Mouse (Mus musculus) limb, embryonic 10.5 days (tissue): ENCODE results near the gene Syt3. TPM values are rescaled to one million over a fixed set of nuclear protein-coding genes. Genes with fewer than 3 reads are reported as not detected.

Experiments used
- DNase-seq: peaks from one replicate; pipeline ENCODE4 v3.0.0-alpha.2; 2017; ENCODE audit warnings: low spot score
- H3K27ac ChIP-seq: fragments of 300-500 bp; sonication (generic); 2 replicates; pipeline ENCODE4 v1.5.1; 2016; ENCODE audit warnings: mild to moderate bottlenecking
- H3K27me3 ChIP-seq: fragments of 300-500 bp; sonication (generic); 2 replicates; pipeline ENCODE4 v1.6.1; 2016; ENCODE audit warnings: low read depth, mild to moderate bottlenecking; ENCODE audit not compliant: poor library complexity, severe bottlenecking
- H3K36me3 ChIP-seq: fragments of 300-500 bp; sonication (generic); 2 replicates; pipeline ENCODE4 v1.6.1; 2016; ENCODE audit warnings: mild to moderate bottlenecking, moderate library complexity
- H3K4me1 ChIP-seq: fragments of 300-500 bp; sonication (generic); 2 replicates; pipeline ENCODE4 v1.6.1; 2016
- H3K4me3 ChIP-seq: fragments of 300-500 bp; sonication (generic); 2 replicates; pipeline ENCODE4 v1.5.1; 2016; ENCODE audit warnings: mild to moderate bottlenecking, moderate library complexity
- H3K9me3 ChIP-seq: fragments of 300-500 bp; sonication (generic); replicated peaks from 2 replicates; pipeline ENCODE4 v1.6.1; 2016; ENCODE audit warnings: mild to moderate bottlenecking
- WGBS: fragments of 180-500 bp; shearing (Covaris S2); methylation state at CpG from one replicate; pipeline ENCODE4 v1.1.7; 2016; 5-methylcytosine and 5-hydroxymethylcytosine counted together
- polyA plus RNA-seq: library from polyadenylated mRNA; unstranded; fragments of >200 nt; fragmentation: Nextera tagmentation; extraction: Ambion mirVana; gene quantifications from 2 replicates; pipeline ENCODE4 v1.2.1, GENCODE M21; 2016

Gene Syt3
- polyA plus RNA-seq, 1 experiment from 2014 or later, result 1.9 TPM

GRCm38 (mm10) chr7:44360792-44361301 lies 23.1 kb upstream of the Syt3 start:
- WGBS, result 8% methylated on average over 21 of the region's 21 CpGs
- Histone ChIP-seq H3K4me3 (peak overlapping the region; percentile 59), H3K4me1 (peaks cover 44% of the 10 kb centered on the region), H3K9me3 (no peaks in the 10 kb centered on the region), H3K27me3 (peaks cover 93% of the 10 kb centered on the region), H3K27ac (no peak overlapping the region), H3K36me3 (no peaks in the 10 kb centered on the region)
- no peak for DNase-seq

- Histone ChIP-seq H3K4me3 (no peak overlapping the region), H3K27ac (no peak overlapping the region), H3K9me3 (no peaks in the 10 kb centered on the region), H3K27me3 (no peaks in the 10 kb centered on the region), H3K4me1 (peaks cover 15% of the 10 kb centered on the region), H3K36me3 (no peaks in the 10 kb centered on the region)
- 92% methylated on average over 8 of the region's 8 CpGs for WGBS
- no peak for DNase-seq
Observed at GRCm38 (mm10) chr7:44372678-44373077, 11.2 kb upstream of the Syt3 start.

GRCm38 (mm10) chr7:44373460-44373859 lies 10.4 kb upstream of the Syt3 start:
- Histone ChIP-seq H3K4me3 (peak overlapping the region; percentile 73), H3K27me3 (0 out of 2 replicates have a peak, but pooled peaks cover 3% of the 10 kb centered on the region), H3K27ac (peak overlapping the region; percentile 86), H3K9me3 (no peaks in the 10 kb centered on the region), H3K36me3 (no peaks in the 10 kb centered on the region), H3K4me1 (peaks cover 15% of the 10 kb centered on the region)
- DNase-seq, result no peak
- 13% methylated on average over 7 of the region's 7 CpGs for WGBS

- peak overlapping the region; percentile 73 for H3K4me3 ChIP-seq
- H3K4me1 ChIP-seq, result peaks cover 15% of the 10 kb centered on the region
- H3K36me3 ChIP-seq, result no peaks in the 10 kb centered on the region
- H3K9me3 ChIP-seq, result no peaks in the 10 kb centered on the region
- peak; percentile 79 for DNase-seq
- 0 out of 2 replicates have a peak, but pooled peaks cover 4% of the 10 kb centered on the region for H3K27me3 ChIP-seq
- peak overlapping the region; percentile 86 for H3K27ac ChIP-seq
- 1% methylated on average over 19 of the region's 19 CpGs for WGBS
Observed at GRCm38 (mm10) chr7:44373889-44374652, 9.8 kb upstream of the Syt3 start.

GRCm38 (mm10) chr7:44374756-44375155 lies 9.1 kb upstream of the Syt3 start:
- peaks cover 15% of the 10 kb centered on the region for H3K4me1 ChIP-seq
- peak overlapping the region; percentile 73 for H3K4me3 ChIP-seq
- H3K9me3 ChIP-seq, result no peaks in the 10 kb centered on the region
- H3K36me3 ChIP-seq, result no peaks in the 10 kb centered on the region
- peak overlapping the region; percentile 86 for H3K27ac ChIP-seq
- 0 out of 2 replicates have a peak, but pooled peaks cover 4% of the 10 kb centered on the region for H3K27me3 ChIP-seq
- peak; percentile 54 for DNase-seq
- WGBS, result 1% methylated on average over 5 of the region's 5 CpGs

GRCm38 (mm10) chr7:44375207-44375606 lies 8.7 kb upstream of the Syt3 start:
- 7% methylated on average over 10 of the region's 10 CpGs for WGBS
- no peak for DNase-seq
- H3K27ac ChIP-seq, result peak overlapping the region; percentile 86
- H3K9me3 ChIP-seq, result no peaks in the 10 kb centered on the region
- no peaks in the 10 kb centered on the region for H3K36me3 ChIP-seq
- peaks cover 15% of the 10 kb centered on the region for H3K4me1 ChIP-seq
- peak overlapping the region; percentile 73 for H3K4me3 ChIP-seq
- 0 out of 2 replicates have a peak, but pooled peaks cover 4% of the 10 kb centered on the region for H3K27me3 ChIP-seq

GRCm38 (mm10) chr7:44375793-44376192 lies 8.1 kb upstream of the Syt3 start:
- Histone ChIP-seq H3K4me3 (no peak overlapping the region), H3K4me1 (peaks cover 15% of the 10 kb centered on the region)
- 66% methylated on average over 3 of the region's 3 CpGs for WGBS

GRCm38 (mm10) chr7:44378290-44378689 lies 5.6 kb upstream of the Syt3 start:
- DNase-seq, result no peak
- Histone ChIP-seq H3K9me3 (no peaks in the 10 kb centered on the region), H3K4me3 (no peak overlapping the region; the same call in 1 of the 2 replicates), H3K36me3 (no peaks in the 10 kb centered on the region), H3K4me1 (peaks cover 13% of the 10 kb centered on the region), H3K27me3 (peaks cover 18% of the 10 kb centered on the region), H3K27ac (no peak overlapping the region)
- WGBS, result 71% methylated on average over 4 of the region's 4 CpGs

More at GRCm38 (mm10) chr7:44375793-44376192, 8.1 kb upstream of the Syt3 start:
- DNase-seq, result no peak
- H3K9me3 ChIP-seq, result no peaks in the 10 kb centered on the region
- H3K27ac ChIP-seq, result no peak overlapping the region
- 0 out of 2 replicates have a peak, but pooled peaks cover 4% of the 10 kb centered on the region for H3K27me3 ChIP-seq
- no peaks in the 10 kb centered on the region for H3K36me3 ChIP-seq

- Histone ChIP-seq H3K27me3 (peaks cover 58% of the 10 kb centered on the region), H3K27ac (no peak overlapping the region), H3K4me3 (no peak overlapping the region), H3K4me1 (peaks cover 13% of the 10 kb centered on the region), H3K36me3 (no peaks in the 10 kb centered on the region), H3K9me3 (no peaks in the 10 kb centered on the region)
- DNase-seq, result no peak
- 83% methylated on average over 12 of the region's 12 CpGs for WGBS
Observed at GRCm38 (mm10) chr7:44382541-44382940, 1.4 kb upstream of the Syt3 start.

GRCm38 (mm10) chr7:44384716-44385059 lies 786 bp downstream of the Syt3 start:
- 1% methylated on average over 17 of the region's 17 CpGs for WGBS
- H3K27ac ChIP-seq, result no peak overlapping the region
- H3K4me1 ChIP-seq, result peaks cover 13% of the 10 kb centered on the region
- H3K27me3 ChIP-seq, result peaks cover 66% of the 10 kb centered on the region
- H3K9me3 ChIP-seq, result no peaks in the 10 kb centered on the region
- H3K4me3 ChIP-seq, result peak overlapping the region; percentile 65
- no peaks in the 10 kb centered on the region for H3K36me3 ChIP-seq
- no peak for DNase-seq

GRCm38 (mm10) chr7:44385720-44386119 lies 1.8 kb downstream of the Syt3 start, which contains the start of gene 1700008O03Rik:
Gene 1700008O03Rik (minus strand): TSS chr7:44385820.
- Histone ChIP-seq H3K4me1 (peaks cover 13% of the 10 kb centered on the region), H3K9me3 (no peaks in the 10 kb centered on the region), H3K36me3 (no peaks in the 10 kb centered on the region), H3K27me3 (peaks cover 70% of the 10 kb centered on the region), H3K27ac (no peak within 1 kb of the TSS), H3K4me3 (peak within 1 kb of the TSS; percentile 65)
- DNase-seq, result no peak
- 73% methylated on average over 12 of the region's 12 CpGs for WGBS

- 80% methylated on average over 4 of the region's 4 CpGs for WGBS
- no peaks in the 10 kb centered on the region for H3K36me3 ChIP-seq
- H3K9me3 ChIP-seq, result no peaks in the 10 kb centered on the region
- DNase-seq, result no peak
- no peak overlapping the region for H3K4me3 ChIP-seq
- H3K27ac ChIP-seq, result no peak overlapping the region
- H3K27me3 ChIP-seq, result peaks cover 43% of the 10 kb centered on the region
- no peaks in the 10 kb centered on the region for H3K4me1 ChIP-seq
Observed at GRCm38 (mm10) chr7:44391831-44392230, 7.9 kb downstream of the Syt3 start.

GRCm38 (mm10) chr7:44392341-44392740 lies 8.4 kb downstream of the Syt3 start:
- no peaks in the 10 kb centered on the region for H3K9me3 ChIP-seq
- WGBS, result 87% methylated on average over 14 of the region's 14 CpGs
- H3K36me3 ChIP-seq, result no peaks in the 10 kb centered on the region
- no peak for DNase-seq
- H3K27me3 ChIP-seq, result peaks cover 38% of the 10 kb centered on the region
- H3K4me3 ChIP-seq, result no peak overlapping the region
- no peak overlapping the region for H3K27ac ChIP-seq
- H3K4me1 ChIP-seq, result no peaks in the 10 kb centered on the region
